Comparison of ENCODE assay signal across 12 mouse cellular contexts in genomic region chr3:132425819-132426671, GRCm38 (mm10).
DNase-seq lines count a peak whose midpoint lies in the region; ATAC-seq and TF ChIP-seq lines count a peak whose summit lies in the region.
"Had no signal": no experiment of that assay in that cellular context is flagged by ENCODE, and none has a peak within 500 bp of the region (broad histone marks: within the 10 kb centered on the region; RNA-seq: fewer than 3 reads in every experiment).

No protein-coding gene starts in this region.

- no peaks in the 10 kb centered on the region for H3K9me3 ChIP-seq in limb, embryonic 12.5 days

- no peak for ATAC-seq in limb, embryonic 12.5 days (ENCODE audit: insufficient number of reproducible peaks, insufficient read depth, low FRiP score, low TSS enrichment, low read depth)
- ATAC-seq in CD4-positive, CD25-positive, alpha-beta regulatory T cell, adult 4 months = no peak
- ATAC-seq: activated CD4-positive, CD25-positive, alpha-beta regulatory T cell, adult 4 months had no signal

- WGBS in limb, embryonic 12.5 days = 50% methylated on average over 11 of the region's 11 CpGs

- H3K27me3 ChIP-seq in limb, embryonic 12.5 days = no peaks in the 10 kb centered on the region

- H3K36me3 ChIP-seq in limb, embryonic 12.5 days = no peaks in the 10 kb centered on the region

- DNase-seq in embryo, embryonic 11 days = peak; percentile 25
- no peak for DNase-seq in embryo, embryonic 9.5 days (ENCODE audit: extremely low spot score)
- DNase-seq in layer of hippocampus, adult 2 months (ENCODE audit: low spot score in 2 of 2) = peak; percentile 10 to 29
- no peak for DNase-seq in layer of hippocampus, adult 9-10 months (ENCODE audit: low spot score)
- peak; percentile 13 for DNase-seq in R1 (ENCODE audit: low read depth, low spot score)
- DNase-seq in adrenal gland, adult (ENCODE audit: inconsistent age in 2 of 2, low spot score in 1 of 2) = no peak
- DNase-seq: cerebellum, postnatal 25 days; spleen, adult 18-20 months had no signal

- H3K4me2 ChIP-seq in limb, embryonic 12.5 days = no peak overlapping the region

- H3K4me1 ChIP-seq in limb, embryonic 12.5 days (replicated peaks) = peaks cover 23% of the 10 kb centered on the region

- no peak overlapping the region for H3K27ac ChIP-seq in layer of hippocampus, adult 2 months
- 0 out of 2 replicates have a peak overlapping the region, but pooled peaks have one; percentile 45 for H3K27ac ChIP-seq in limb, embryonic 12.5 days
- H3K27ac ChIP-seq: macrophage had no signal

- TF ChIP-seq CTCF in layer of hippocampus, adult 2 months (conservative IDR thresholded peaks at IDR 0.05) = no peak

- no peak overlapping the region for H3K9ac ChIP-seq in limb, embryonic 12.5 days (replicated peaks)

- H3K4me3 ChIP-seq in layer of hippocampus, adult 2 months = no peak overlapping the region
- H3K4me3 ChIP-seq in limb, embryonic 12.5 days (replicated peaks) = no peak overlapping the region

Comparison
In these comparisons a context has a peak if more than half of its experiments do, and no peak if none do; other contexts are left out.
1. DNase-seq: peak in embryo, embryonic 11 days (single experiment), layer of hippocampus, adult 2 months (2 of 2) and R1 (single experiment); none in embryo, embryonic 9.5 days (single experiment), layer of hippocampus, adult 9-10 months (single experiment) and adrenal gland, adult (0 of 2).